Mouse (Mus musculus) left cerebral cortex, postnatal 4 days (tissue): ENCODE results near the gene Sertad4. TPM values are rescaled to one million over a fixed set of nuclear protein-coding genes. Genes with fewer than 3 reads are reported as not detected.

Experiments
- DNase-seq: peaks from one replicate; pipeline ENCODE4 v3.0.0-alpha.2; 2022
- intact Hi-C: fragments of 180-260 bp; cut with DNase I; formaldehyde crosslinking; loops from one replicate; pipeline ENCODE4 v1.15.1; 2025
- total RNA-seq, 2 experiments: library from RNA; stranded (reverse); gene quantifications; 2 replicates each; pipeline ENCODE4 v1.2.3; 2021

Gene Sertad4
- total RNA-seq, 2 experiments from 2014 or later, result 36.7 to 39.6 TPM

GRCm38 (mm10) chr1:192852047-192852446, 3.5 kb downstream of the Sertad4 start:
- intact Hi-C loops, result no loop called here
- no peak for DNase-seq

DNA sequence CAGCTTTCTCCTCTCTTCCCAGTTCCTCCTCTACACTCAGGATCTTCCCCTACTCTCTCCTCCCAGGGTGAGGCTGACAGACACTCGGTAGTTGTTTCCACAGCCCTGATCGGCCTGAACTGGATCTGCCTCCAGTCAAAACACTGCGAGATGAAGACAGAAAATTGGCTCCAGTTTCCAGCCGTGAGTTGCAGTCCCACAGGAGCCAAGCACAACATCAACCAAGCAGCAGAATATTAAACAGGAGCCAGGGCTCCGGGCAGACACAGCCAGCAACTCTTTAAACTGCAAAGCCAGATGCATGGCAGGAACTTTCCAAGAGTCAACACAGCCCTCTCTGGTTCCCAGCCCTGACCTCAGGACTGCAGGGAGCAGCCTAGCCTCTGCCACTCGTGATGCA, 3.9 kb downstream of the Sertad4 start:
- peak; percentile 54 for DNase-seq
- intact Hi-C loops, result no loop called here

DNA sequence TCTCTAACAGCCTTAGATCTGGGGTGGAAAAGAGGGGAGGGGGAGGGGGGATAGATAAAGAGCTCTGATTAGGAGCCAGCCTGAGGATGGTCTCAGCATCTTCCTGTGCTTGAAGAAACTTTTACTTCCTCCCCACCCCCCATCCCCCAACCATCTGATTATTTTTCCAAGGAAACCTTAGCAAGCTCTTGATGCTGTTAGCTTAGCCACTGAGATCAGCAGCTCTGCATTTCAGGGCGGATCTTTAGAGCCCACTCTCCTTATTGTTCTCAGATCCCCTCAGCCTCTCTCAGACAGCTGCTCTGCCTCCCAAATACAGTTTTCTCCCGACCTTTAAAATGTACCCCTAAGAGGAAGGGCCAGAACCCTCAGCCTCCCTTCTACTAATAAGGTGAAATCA, 4.4 kb downstream of the Sertad4 start:
- intact Hi-C loops, result no loop called here
- DNase-seq, result no peak

- no peak for DNase-seq
- intact Hi-C loops, result no loop called here
These were observed 5.9 kb downstream of the Sertad4 start for GRCm38 (mm10) chr1:192849616-192850015.

- intact Hi-C loops, result no loop called here
- no peak for DNase-seq
These were observed 8.3 kb downstream of the Sertad4 start for GRCm38 (mm10) chr1:192847254-192847653.

DNA sequence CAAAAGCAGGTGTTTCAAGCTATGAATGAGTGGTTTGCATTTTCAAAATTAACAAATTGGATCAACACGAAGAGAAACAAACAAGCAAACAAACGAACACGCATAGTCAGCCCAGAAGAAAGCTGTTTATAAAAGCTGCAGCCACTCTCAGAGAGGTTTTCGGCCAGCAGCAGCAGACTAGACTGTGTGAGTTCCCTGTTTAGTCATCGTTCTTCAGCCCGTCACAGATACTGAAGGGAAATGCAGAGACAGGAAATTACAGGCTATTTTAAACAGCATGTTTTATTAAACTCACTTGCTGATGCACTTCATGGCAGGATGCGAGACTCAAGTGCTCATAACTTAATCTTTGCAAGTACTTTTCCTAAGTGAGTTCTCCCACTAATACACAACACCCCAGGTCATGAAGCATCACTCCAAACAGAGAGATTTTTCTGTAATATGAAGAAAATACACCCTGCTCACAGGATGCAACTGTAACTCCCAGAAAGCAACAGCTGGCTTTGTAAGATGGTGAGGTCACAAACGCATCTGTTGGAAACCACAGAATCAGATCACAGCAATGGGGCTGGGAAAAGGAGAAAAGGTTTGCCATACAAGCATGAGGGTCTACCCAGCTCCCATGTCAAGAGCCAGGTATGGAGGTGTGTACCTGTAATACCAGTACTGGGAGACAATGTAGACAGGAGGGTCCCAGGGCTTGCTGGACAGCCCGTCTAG, 14.3 kb downstream of the Sertad4 start:
- no peak for DNase-seq
- intact Hi-C loops, result no loop called here

DNA sequence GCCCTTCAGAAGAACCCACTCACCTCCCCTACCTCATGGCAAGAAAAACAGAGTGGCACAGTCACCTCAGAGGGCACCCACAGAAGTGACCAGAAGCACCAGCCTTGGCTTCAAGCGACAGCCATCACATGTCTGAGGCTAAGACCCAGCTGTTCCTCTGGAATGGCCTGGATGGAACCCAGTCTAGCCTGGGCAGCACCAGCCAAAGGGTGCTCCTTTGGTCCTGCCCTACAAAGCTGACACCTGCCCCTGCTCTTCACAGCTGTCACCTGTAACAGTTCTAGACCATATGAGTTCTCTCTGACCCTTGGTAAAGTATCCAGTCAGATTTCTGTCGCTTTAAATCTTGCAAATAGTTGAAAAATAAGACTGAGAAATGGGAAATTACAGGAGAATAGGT, 14.9 kb downstream of the Sertad4 start:
- intact Hi-C loops, result no loop called here
- DNase-seq, result no peak

GRCm38 (mm10) chr1:192835211-192835681, 20.3 kb downstream of the Sertad4 start:
- DNase-seq, result peak; percentile 30

GRCm38 (mm10) chr1:192834361-192835210, 21.0 kb downstream of the Sertad4 start:
- DNase-seq, result peak; percentile 80
- intact Hi-C loops, result no loop called here

More at GRCm38 (mm10) chr1:192835211-192835681, 20.3 kb downstream of the Sertad4 start:
- intact Hi-C loops, result no loop called here

- no peak for DNase-seq
- intact Hi-C loops, result no loop called here
These were observed 22.0 kb downstream of the Sertad4 start for GRCm38 (mm10) chr1:192833586-192833985.

GRCm38 (mm10) chr1:192833097-192833496, 22.5 kb downstream of the Sertad4 start:
- intact Hi-C loops, result no loop called here
- DNase-seq, result no peak

GRCm38 (mm10) chr1:192832338-192832737, 23.2 kb downstream of the Sertad4 start:
- intact Hi-C loops, result no loop called here
- no peak for DNase-seq

DNA sequence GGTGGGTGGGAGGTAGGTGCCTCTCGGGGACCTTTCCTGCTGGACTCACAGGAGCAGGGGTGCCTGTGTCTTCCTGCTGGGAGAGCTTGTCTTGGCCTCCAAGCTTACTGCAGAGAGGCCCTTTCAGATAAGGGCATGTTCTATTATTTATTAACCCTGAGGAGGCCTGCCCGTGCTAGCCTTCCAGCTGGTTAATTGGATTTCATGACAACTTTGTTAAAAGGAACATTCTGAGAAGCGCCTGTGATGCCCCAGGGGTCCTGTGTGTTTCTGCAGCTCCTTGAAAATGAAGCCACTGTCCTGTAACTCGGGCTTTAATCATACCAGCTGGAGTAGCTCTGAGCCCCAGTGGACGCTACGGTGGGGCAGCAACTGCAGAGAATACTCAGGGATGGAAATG, 25.1 kb downstream of the Sertad4 start:
- no peak for DNase-seq
- intact Hi-C loops, result no loop called here

DNA sequence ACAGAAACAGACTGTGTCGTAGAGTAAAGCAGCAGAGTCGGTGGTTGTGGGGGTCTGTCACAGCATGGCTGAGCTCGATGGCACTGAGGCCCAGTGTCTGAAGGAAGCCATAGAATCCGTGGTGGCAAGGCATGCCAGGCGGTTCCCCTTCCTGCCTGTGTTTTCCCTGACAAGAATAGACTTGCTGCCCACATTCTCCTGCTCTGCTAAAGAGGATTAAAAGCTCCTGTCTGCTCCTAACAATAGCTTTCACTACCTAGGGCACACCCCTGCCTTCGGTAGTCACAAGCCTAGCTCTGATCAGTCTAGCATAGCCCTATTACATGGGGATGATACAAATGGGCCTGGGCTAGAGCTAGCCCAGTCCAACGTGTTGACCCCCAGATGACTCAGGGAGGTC, 26.6 kb downstream of the Sertad4 start:
- intact Hi-C loops, result no loop called here
- DNase-seq, result no peak

GRCm38 (mm10) chr1:192827955-192828354, 27.6 kb downstream of the Sertad4 start:
- intact Hi-C loops, result no loop called here

DNA sequence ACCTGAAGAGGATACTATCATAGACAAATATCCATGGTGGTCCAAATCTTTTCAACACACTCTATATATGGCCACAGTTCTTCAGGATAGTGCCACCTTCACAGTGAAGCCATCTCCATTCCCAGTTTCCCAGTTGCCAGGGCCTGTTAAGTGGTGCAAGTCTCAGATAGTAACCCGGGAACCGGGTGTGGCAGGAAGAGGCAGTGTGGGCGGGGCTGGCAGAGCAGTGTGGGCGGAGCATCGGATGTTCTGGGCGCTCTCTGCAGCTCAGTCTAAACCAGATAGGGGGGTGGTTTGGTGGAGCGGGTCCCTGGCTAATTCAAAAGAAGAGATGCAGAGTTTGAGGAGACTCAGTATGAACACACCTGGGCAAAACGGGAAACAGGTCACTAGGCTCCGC, 29.8 kb downstream of the Sertad4 start:
- no peak for DNase-seq
- intact Hi-C loops, result no loop called here

More at GRCm38 (mm10) chr1:192827955-192828354, 27.6 kb downstream of the Sertad4 start:
- DNase-seq, result no peak

DNA sequence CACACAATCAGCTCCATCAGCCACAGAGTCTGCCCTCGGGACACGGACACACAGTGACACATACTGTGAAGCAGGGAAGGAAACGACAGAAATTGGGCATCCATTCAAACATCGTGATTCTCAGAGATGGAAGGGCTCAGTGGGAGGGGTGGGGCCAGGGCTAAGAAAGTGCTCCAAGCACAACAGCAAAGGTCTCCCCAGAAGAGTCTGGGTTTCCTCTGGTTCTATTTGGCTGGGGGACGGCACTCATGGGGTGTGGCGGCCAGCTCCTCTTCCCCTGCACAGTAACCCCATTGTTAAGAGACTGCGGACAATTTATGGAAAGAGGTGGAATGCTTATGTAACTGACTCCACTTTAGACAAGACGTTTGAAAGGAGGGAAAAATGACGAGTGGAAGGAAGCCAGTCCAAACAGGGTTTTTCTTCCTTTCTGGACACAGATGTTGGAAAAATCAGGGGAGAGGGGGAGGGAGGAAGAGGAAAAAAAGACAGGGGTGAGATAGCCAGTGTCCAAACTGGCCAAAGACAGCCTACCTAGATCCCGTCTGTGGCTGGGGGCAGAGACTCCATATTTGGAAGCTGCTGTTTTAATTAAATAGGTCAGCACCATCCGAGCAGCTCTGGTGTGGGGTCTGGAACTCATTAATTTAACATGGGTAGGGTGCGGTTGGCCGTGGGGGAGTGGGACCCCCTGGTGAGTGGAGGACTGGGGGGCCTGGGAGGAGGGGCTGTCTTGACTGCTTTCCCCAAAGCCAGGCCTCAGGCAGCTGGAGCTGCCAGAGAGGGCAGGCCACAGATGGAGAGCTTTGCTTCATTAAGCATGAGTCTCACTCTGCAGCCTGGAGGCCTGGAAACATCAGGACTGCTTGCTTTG, 32.7 kb downstream of the Sertad4 start:
- peak; percentile 62 for DNase-seq
- intact Hi-C loops, result no loop called here

GRCm38 (mm10) chr1:192822309-192822651, 33.3 kb downstream of the Sertad4 start:
- intact Hi-C loops, result no loop called here
- no peak for DNase-seq

- intact Hi-C loops, result no loop called here
- no peak for DNase-seq
These were observed 37.2 kb downstream of the Sertad4 start for GRCm38 (mm10) chr1:192818334-192818733.

DNA sequence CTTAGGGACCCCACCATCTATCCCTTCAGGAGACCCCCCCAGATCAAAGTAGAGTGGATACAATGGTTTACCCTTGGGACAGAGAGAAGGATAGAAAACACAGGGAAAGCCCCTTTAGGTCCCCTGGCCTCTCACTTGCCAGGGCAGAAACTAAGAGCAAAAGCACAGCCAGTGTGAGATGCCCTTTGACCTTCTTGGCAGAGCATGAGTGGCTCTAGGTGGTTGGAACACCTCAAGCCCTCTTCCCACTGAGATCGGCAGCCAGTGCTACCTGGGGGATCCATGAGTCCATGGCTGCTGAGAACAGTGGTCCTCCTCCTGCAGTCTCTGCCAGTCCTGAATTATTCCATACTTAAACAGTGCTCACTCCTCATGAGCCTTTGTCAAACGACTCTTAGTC, 39.8 kb downstream of the Sertad4 start:
- intact Hi-C loops, result no loop called here
- DNase-seq, result no peak

GRCm38 (mm10) chr1:192814700-192815099, 40.9 kb downstream of the Sertad4 start:
- intact Hi-C loops, result no loop called here
- no peak for DNase-seq
